Mouse (Mus musculus) layer of hippocampus, adult 9-11 months (tissue): ENCODE results near the gene Rnf212b.
A peak's percentile ranks its signal among the peaks of the same experiment; 100 is the strongest.

Experiments
- DNase-seq: peaks from one replicate; pipeline ENCODE4 v3.0.0; 2022

The Rnf212b gene

GRCm38 (mm10) chr14:54876539-54877047, 62.7 kb downstream of the Rnf212b start:
- DNase-seq = peak; percentile 92

- peak; percentile 59 for DNase-seq
Observed at GRCm38 (mm10) chr14:54877048-54877715, 63.2 kb downstream of the Rnf212b start, which contains the start of gene Ppp1r3e. Gene Ppp1r3e (minus strand): TSS chr14:54877550.

GRCm38 (mm10) chr14:54883154-54884021, 69.4 kb downstream of the Rnf212b start, which contains the start of the genes Bcl2l2 and Gm20521:
Gene Bcl2l2 (plus strand): TSS chr14:54883377.
Gene Gm20521 (plus strand): TSS chr14:54883441.
- DNase-seq = peak; percentile 84

- DNase-seq = no peak
Observed at GRCm38 (mm10) chr14:54884022-54884712, 70.2 kb downstream of the Rnf212b start.

- DNase-seq = no peak
Observed at GRCm38 (mm10) chr14:54885309-54885708, 71.4 kb downstream of the Rnf212b start.

GRCm38 (mm10) chr14:54892200-54892599, 78.3 kb downstream of the Rnf212b start, which contains the start of gene Pabpn1:
Gene Pabpn1 (plus strand): TSS chr14:54892500.
- no peak for DNase-seq

- peak; percentile 100 for DNase-seq
Observed at GRCm38 (mm10) chr14:54893651-54894181, 79.8 kb downstream of the Rnf212b start.

- no peak for DNase-seq
Observed at GRCm38 (mm10) chr14:54894296-54895151, 80.6 kb downstream of the Rnf212b start.

GRCm38 (mm10) chr14:54897445-54897844, 83.5 kb downstream of the Rnf212b start:
- no peak for DNase-seq

- DNase-seq = peak; percentile 85
Observed at GRCm38 (mm10) chr14:54900383-54900782, 86.4 kb downstream of the Rnf212b start.

GRCm38 (mm10) chr14:54903641-54904040, 89.7 kb downstream of the Rnf212b start:
- no peak for DNase-seq
